Mouse (Mus musculus) ovary, postnatal 10 days (tissue): ENCODE results near the gene Krtap5-1.
A peak's percentile ranks its signal among the peaks of the same experiment; 100 is the strongest.
"Not testable (repeated sequence)": the region's sequence is repeated elsewhere in the genome, so short reads cannot be mapped to it uniquely, and the experiment has no call there.

ENCODE experiments used
- DNase-seq: peaks from one replicate; pipeline ENCODE4 v3.0.0; 2022; ENCODE audit warnings: low spot score

The Krtap5-1 gene

DNA sequence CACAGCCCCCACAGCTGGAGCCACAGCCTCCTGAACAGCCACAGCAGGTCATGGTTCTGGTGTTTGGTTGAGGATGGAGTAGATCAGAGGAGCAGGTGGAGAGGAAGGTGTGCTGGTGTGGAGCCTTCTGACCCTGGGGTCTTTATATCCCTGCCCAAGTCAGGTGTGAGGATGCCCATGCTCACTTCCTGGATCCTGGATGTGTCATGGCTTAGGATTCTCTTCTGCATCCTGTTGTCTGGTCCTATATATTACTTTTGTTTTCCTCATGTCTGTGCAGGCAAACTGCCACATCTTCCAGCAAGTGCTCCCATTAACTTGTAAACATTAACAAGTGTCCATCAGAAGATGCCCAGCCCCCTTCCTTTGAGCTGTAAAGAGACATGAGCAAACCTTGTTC is at the start of gene Krtap5-1:
TSS of gene Krtap5-1 (minus strand) at position 101 of the 400 bp plus-strand sequence.
- DNase-seq, result not testable (repeated sequence)

DNA sequence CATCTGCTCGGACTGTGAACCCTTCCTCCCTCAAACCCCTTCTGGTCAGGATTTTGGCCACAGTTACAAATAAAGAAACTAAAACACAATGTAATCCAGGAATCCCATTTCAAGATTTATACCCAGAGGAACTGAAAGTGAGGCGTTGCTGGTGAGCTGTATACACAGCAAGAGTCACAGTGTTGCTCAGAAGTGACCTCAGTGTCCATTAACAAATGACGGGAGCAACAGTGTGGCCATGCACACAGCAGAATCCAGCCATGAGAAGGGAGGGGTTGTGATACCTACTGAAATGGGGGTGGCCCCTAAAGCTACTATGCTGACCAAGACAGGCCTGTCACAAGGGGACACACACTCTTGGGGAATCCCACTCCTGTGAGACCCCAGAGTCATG is 45.3 kb upstream of the Krtap5-1 start:
- no peak for DNase-seq

DNA sequence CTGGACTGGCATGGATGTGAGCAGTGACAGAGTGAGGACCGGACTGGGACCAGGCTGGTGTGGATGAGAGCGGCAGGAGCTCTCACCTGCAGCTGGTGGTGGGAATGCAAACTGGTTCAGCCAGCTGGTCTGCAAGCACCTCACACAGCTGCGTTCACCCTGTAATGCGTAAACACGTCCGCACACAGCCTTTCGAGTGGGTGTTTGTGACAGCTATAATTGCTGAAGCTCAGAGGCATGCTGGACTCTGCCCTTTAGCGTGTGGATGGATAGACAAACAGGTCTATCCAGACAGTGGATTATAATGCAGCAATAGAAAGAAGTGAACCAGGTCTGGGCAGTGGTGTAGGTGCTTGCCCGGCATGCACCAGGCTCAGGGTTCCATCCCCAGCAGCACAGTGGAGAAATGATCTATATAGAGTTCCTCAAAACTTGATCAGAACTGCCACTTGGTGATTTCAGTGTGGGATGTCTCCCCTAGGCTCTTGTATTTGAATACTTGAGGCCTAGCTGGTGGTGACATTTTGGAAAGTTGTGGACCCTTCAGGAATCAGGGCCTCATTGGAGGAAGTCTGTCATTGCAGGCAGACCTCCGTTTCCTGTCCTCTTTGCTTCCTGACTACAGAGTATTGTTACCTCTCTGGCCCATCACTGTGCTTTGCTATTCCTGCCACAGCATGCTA is 44.8 kb upstream of the Krtap5-1 start:
- no peak for DNase-seq

DNA sequence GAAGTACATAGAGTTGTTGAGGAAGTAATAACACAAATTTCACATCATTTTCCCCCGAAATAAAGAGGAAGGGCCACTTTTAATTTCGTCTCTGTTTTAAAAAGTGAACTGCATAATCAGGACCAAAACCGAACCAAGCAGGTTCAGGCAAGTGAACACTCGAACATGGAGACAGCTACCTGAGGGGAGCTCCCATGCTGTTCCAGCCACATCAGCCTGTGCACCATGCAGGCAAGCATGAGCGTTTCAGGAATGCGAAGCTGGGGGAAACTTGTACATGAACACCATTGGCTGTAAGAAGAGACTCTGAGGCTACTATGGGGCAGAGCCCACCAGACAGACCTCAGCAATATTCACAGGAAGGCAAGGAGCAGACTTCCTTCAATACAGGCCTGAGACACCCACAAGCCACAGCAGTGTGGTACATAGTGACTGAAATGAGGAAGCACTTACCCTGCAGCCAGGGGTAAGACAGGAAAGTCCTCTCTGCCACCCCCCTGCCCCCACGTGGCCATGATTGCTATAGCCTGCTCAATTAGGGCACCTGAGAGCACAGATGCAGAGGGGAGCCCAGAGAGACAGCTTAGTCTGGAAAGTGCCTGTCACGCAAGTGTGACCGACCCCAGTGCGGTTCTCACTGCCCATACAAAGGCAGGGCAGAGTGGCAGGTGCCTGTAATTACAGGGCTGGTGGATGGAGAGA is 43.5 kb upstream of the Krtap5-1 start:
- DNase-seq, result no peak

DNA sequence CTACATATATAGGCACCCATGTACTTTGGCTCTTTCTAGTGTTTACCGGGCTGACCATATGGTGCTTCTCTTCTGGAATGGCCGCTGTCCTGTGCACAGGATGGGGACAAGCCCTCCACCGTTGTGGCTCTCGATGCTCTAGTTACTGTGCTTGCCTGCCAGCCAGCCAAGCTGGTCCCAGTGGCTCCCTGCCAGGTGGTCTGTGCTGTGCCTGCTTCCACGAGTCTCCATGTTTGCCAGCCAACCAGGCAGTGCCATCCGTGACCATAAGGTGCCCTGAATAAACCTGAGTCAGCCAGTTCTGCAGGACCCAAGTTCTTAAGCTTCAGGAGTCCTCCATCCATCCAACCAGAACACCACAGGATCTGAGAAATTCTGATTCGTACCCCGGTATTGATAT is 38.2 kb upstream of the Krtap5-1 start:
- no peak for DNase-seq

DNA sequence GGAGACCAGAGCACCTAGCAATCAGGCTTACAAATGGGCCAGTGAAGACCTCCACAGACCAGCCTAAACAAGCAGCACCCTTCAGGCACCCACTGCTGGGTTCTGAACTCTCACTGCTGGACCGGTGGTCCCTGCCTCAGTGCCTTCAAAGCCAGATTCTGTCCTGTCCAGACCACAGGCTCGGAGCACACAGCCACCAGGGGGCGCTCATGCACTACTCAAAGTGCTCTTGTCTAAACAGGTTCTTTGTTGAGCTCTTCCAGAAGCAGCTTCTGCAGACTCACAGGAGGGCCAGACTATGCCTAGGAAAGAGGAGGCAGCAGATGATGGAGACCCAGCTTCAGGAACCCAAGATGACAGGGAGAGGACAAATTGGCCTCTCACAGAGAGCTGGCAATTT is 37.3 kb upstream of the Krtap5-1 start:
- peak; percentile 81 for DNase-seq

DNA sequence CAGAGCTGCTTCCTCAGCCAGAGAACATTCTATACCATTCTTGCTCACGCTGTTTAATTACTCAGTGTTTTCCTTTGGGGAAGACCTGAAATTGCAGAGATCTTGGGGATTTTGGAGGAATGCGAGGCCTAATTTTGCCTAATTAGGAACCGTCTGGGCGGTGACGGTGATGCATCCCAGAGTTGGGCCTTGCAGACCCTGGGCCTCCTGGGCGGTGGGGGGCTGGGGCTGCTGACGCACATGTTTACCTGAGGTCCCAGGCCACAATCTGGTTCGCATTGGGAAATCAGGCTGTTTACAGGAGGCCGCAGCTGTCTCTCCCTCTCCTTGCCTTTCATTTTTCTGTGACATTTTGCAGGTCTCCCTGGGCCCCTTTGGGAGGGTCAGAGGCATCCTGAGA is 35.8 kb upstream of the Krtap5-1 start:
- not testable (repeated sequence) for DNase-seq

DNA sequence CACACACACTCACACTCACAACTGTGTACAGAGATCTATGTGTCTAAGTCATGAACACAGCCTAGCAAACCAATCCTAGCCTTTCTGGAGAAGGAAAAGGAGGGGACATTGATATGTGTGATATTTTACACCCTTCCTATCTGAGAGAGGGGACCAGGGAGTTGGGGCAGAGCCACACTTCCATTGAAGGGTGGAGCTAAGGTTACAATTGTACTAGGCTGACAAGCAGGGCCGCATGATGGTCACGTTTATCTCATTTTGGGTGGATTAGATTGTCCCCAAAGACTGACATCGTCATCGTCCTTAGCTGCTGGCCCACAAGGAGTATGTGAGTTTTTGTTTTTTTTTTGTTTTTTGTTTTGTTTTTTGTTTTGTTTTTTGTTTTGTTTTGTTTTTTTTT is 34.4 kb upstream of the Krtap5-1 start:
- DNase-seq, result no peak

DNA sequence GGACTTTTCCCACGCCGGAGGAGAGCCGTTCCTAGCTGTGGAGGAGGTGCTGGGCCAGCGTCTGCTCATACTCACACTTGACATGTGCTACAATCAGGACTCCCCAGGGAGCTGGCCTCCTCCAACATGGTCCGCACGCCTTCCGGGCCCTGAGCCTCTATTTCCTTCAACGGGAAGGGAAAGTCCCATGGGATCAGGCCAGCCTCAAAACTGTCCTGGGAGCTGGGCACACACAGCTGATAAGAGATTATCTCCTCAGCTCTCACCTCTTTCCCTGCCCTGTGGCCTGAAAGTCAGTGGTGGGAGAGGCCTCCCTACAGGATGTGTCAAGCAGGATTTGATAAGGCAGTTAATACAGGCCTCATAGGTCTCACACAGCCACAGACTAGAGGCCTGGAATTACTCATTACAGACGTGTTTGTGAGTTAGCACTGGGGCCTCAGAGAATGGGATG is 33.4 kb upstream of the Krtap5-1 start:
- DNase-seq, result no peak

DNA sequence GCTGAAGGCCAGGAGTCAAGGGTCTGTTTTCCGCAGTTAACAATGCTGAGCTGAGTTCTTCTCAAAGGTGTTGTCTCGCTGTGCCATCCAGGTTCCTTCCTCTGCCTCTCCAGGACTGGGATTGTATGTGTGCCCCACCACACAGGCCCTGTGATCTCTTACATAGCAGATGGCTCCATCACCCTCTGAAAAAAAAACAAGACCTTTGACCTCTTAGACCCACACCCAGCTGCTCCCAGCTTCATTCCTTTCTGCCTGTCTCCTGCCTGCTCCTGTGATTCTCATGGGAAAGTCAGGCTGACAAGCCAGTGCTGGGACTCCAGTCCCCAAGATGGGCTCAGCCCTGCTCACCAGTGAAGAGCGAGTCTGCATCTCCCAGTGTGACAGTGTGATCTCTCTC is 31.6 kb upstream of the Krtap5-1 start:
- DNase-seq, result no peak

DNA sequence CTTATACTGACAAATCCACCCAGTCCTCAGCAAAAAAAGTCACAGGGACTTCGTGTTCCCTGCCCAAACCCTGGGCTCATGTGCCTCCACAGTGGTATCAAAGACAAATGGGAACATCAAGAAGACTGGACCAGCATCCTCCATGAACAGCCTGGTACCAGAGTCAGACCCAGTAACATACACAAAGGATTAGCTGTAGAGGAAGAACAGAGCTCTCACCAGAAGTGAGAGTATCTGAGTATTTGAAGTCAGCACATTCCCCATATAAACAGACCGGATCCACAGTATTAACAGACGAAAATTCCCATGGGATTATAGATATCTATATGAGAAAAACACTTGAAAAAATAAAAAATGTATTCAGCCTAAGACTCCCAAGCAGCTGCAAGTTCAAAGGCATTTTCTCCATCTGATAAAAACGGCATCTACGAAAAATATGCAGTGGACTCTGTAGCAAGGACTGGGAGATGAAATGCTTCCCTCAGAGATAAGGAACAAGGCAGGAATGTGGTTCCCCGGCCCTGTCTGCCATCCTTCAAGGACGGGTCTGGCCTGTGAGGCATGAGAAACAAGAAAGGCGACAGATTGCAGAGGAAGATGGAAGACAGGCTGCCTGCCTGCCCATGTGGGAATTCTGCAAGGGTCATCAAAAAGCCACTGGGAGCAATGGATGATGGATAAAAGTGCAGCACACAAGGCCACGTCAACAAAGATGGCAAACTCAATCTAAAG is 30.0 kb upstream of the Krtap5-1 start:
- DNase-seq, result no peak

DNA sequence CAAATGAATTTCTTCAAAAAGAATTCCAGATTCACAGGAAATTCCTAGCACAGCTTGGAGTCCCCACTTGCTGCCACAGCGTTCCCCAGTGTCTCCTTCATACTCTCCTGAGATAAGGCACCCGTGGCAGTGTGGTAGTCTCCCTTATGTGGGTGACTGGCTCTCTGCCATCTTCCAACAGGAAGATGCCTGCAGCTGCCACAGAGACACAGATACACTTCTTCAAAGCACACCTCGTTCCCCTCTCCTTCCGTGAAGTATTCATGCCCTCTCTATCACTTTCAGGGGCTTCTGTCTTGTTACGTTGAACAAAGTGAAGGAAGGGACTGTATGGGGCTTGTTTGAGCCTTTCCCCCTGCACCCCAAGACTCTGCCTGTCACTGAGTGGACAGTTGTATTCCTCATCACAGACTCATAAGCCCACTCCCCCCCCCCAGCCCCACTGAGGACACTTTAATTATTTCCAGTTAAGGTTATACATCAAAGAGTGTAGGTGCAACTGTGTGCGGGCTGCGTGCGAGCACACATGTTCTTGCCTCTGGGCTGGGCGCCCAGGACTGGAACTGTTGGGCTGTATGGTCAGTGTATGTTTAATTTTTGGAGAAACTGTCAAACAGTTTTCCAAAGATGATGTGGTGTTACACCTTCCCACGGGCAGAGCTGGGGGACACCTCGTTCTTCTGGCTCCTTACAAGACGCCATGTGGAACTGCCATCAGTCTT is 26.6 kb upstream of the Krtap5-1 start:
- DNase-seq, result no peak

DNA sequence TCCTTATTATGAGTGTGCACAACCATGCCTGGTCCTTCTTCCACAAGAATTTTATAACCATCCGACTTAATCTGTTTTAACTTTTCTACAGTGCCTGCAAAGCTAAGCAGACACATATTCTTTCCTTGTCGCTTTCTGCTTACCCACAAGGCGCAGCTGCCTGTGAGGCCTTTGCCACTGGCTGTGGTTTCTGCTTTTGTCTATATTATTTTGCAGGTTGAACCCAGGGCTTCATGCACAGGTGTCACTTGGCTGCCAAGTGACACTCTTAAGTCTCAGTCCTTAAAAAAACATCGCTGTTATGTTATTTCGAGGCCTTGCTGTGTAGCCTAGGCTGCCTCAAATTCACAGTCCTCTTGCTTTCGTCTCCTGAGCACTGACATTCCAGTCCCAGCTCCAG is 25.7 kb upstream of the Krtap5-1 start:
- DNase-seq, result no peak

DNA sequence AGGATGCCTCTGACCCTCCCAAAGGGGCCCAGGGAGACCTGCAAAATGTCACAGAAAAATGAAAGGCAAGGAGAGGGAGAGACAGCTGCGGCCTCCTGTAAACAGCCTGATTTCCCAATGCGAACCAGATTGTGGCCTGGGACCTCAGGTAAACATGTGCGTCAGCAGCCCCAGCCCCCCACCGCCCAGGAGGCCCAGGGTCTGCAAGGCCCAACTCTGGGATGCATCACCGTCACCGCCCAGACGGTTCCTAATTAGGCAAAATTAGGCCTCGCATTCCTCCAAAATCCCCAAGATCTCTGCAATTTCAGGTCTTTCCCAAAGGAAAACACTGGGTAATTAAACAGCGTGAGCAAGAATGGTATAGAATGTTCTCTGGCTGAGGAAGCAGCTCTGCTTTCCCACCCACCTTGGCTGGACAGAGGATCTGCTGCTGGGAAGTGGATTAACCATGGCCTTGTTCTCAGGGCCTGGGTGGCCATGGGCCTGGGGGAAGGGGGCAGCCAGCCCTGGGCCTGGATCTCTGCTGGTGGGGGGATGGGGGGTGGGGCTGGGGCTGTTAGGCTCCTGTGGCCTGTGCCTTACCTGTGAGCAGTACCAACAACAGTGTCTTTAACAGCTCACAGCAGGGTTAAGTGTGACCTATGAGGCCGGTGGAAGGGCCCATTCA is 24.9 kb upstream of the Krtap5-1 start:
- not testable (repeated sequence) for DNase-seq

DNA sequence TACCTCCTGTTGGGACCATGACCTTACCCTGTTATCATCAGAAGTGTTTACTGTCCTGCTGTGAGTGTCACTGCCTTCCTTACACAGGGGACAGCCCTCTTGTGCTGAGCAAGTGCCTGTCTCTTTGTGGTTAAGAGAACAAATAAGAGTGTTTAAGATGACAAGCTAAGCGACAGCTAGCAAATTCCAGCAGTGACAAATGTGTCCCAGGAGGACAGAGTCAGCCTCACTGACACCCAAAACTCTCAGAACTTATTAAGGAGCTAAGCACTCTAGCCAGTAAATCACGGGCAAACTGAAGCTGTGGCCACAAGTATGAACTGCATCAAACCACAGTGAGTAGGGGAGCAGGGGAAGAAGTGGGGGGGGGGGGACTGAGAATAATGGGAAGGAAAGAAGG is 24.0 kb upstream of the Krtap5-1 start:
- DNase-seq, result no peak

DNA sequence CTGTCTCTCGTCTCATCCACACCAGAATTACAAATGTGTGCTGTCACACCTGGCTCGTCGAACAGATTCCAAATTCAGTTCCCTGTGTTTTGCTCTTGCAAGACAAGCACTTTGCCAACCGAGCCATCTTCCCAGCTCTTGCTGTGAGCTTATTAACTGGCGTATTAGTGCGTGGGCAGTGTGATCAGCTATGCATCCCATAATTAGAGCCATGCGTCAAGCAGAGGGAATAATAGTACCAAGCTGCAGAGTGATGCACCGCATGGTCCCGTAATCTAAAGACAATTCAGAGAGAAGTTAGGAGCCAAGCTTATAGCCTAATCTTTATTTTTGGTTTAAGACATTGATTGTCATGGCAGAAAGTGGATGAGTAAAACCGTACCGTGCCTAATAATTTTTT is 22.2 kb upstream of the Krtap5-1 start:
- DNase-seq, result no peak

DNA sequence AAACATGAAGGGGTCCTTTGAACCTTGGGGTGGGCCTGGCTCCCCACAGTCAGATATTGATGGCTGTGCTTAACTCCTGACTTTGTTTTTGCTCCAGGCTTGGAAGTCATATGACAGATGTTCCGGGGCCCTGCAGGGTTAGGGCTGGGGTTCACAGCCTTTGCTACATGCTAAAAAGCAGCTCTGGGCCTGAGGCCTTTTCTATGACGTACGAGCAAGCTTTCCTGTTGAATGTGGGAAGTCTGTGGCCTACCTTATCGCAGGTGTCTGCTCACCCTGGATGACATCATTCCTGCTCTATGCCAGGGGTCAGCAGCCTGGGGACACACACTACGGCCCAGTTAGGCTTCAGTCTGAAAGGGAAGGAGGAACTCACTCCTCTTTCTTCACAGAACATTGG is 20.3 kb upstream of the Krtap5-1 start:
- DNase-seq, result no peak

DNA sequence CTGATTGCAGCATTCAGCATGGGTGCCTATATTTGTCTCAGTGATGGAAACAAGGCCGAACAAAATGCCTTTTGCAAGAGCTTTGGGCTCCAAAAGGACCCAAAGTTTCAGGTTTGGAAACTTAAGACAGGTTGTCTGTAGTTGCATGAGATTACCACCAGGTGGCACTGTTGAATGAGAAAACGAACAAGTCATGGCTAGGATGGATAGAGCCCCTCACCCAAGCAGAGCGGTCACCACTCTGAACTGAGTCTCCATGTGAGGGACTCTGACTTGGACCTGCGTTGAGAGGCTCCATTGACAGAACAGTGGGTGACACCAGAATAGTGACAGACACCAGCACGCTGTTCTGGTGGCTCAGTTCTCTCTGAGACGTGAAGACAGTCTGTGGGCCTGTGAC is 19.6 kb upstream of the Krtap5-1 start:
- no peak for DNase-seq

DNA sequence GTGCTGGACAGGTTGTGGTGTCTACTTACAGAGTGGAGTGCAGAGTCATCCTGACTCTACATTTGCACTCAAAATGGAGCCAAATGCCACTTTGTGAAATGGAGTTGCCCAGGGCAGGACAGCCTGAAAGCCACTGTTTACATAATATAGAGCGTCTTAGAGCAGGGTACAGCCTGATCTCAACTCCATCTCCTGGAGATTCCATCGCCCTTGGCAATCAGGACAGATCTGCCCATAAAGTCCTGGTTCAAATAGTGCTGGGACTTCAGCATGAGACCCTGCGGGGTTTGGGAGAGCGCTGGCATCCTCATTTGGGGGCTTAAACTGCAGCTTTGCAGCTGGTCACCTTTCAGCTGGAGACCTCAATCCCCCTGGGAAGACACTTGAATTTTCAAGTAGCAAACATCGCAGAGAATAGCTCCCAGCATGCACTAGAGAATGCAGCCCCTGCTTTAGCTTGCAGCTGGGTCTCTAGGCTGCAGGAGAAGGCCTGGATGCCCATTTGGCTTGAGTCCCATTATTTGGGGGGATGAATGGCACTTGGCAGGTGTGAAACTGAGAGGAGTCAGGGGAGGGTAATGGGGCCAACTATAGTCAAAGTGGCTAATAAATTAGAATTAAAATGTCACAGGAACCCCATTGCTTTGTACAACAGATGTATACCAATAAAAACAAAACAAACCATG is 17.8 kb upstream of the Krtap5-1 start:
- no peak for DNase-seq

DNA sequence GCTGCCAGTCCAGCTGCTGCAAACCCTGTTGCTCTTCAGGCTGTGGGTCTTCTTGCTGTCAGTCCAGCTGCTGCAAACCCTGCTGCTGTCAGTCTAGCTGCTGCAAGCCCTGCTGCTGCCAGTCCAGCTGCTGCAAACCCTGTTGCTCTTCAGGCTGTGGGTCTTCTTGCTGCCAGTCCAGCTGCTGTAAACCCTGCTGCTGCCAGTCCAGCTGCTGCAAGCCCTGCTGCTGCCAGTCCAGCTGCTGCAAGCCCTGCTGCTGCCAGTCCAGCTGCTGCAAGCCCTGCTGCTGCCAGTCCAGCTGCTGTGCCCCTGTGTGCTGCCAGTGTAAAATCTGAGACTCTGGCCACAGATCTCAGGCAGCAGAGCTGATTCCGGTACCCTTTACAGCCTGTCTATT is 7.0 kb upstream of the Krtap5-1 start:
- DNase-seq, result not testable (repeated sequence)

DNA sequence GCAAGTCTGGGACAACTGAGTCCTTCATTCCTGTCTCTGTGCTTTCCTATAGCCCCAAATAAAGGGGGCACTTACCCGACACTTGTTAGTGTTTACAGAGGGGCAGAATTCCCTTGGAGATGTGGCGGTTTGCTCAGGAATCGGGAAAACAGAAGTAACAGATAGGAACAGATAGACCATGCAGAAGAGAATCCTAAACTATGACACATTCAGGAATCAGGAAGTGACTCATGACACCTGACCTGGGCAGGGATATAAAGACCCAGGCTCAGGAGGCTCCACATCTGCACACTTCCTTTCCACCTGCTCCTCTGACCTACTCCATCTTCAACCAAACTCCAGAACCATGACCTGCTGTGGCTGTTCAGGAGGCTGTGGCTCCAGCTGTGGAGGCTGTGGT is 6.3 kb upstream of the Krtap5-1 start, which contains the start of gene Krtap5-4:
TSS of gene Krtap5-4 (plus strand) at position 301 of the 400 bp plus-strand sequence.
- DNase-seq, result no peak
